Mouse (Mus musculus): Measurements from ENCODE around the gene Pdpn. TPM values are rescaled to one million over a fixed set of nuclear protein-coding genes. Genes with fewer than 3 reads are reported as not detected.

The Pdpn gene
- total and polyA plus RNA-seq, 3 experiments = not detected

GRCm38 (mm10) chr4:143279661-143280060 is 19.7 kb downstream of the Pdpn start:
- no peaks in the 10 kb centered on the region for H3K36me3 ChIP-seq (replicated peaks in 1 of 2; ENCODE audit: control insufficient read depth in 1 of 2, insufficient read depth in 1 of 2, low read length in 1 of 2)

GRCm38 (mm10) chr4:143279016-143279415 is 20.3 kb downstream of the Pdpn start:
- Histone ChIP-seq H3K27ac (ENCODE audit: insufficient read depth, low read depth) (no peak overlapping the region), H3K27me3 (replicated peaks) (peaks cover 6% of the 10 kb centered on the region), H3K9me3 (replicated peaks; ENCODE audit: low read length) (peaks cover 14% of the 10 kb centered on the region), H3K36me3 (replicated peaks in 1 of 2; ENCODE audit: control insufficient read depth in 1 of 2, insufficient read depth in 1 of 2, low read length in 1 of 2) (no peaks in the 10 kb centered on the region), H3K4me2 (ENCODE audit: insufficient read depth, low read depth, poor library complexity, severe bottlenecking) (no peak overlapping the region), H3K79me2 (replicated peaks; ENCODE audit: control insufficient read depth, extremely low read depth, insufficient read depth, poor library complexity, severe bottlenecking) (no peaks in the 10 kb centered on the region), H3K4me1 (ENCODE audit: control insufficient read depth in 1 of 2, insufficient read depth in 2 of 2) (no peaks in the 10 kb centered on the region), H3K4me3 (replicated peaks in 1 of 3; ENCODE audit: low read depth in 2 of 3, low read length in 2 of 3, poor library complexity in 1 of 3) (no peak overlapping the region), H3K9ac (ENCODE audit: insufficient read depth, low read depth) (no peak overlapping the region)
- TF ChIP-seq ZKSCAN1 (IDR thresholded peaks at IDR 0.05; ENCODE audit: borderline replicate concordance, low read depth, low read length) (no peak), IRF4 (IDR thresholded peaks at IDR 0.05; ENCODE audit: low read depth, low read length) (no peak), USF2 (conservative IDR thresholded peaks at IDR 0.05; ENCODE audit: low read depth, low read length) (no peak), JUND (conservative IDR thresholded peaks at IDR 0.05; ENCODE audit: low read depth, low read length) (no peak), RCOR1 (conservative IDR thresholded peaks at IDR 0.05; ENCODE audit: low read depth, low read length) (no peak), MAX (IDR thresholded peaks at IDR 0.05; ENCODE audit: low read length) (no peak), TCF12 (IDR thresholded peaks at IDR 0.05; ENCODE audit: low read depth, low read length) (no peak), JUN (IDR thresholded peaks at IDR 0.05; ENCODE audit: insufficient read depth, low read depth, low read length) (no peak), POLR2AphosphoS2 (IDR thresholded peaks at IDR 0.05; ENCODE audit: low read depth, low read length) (no peak), BHLHE40 (IDR thresholded peaks at IDR 0.05; ENCODE audit: low read depth, low read length) (no peak)
- no peak for DNase-seq (ENCODE audit: extremely low read depth)
- dilution Hi-C loops (cut with MboI; ENCODE audit: extremely low pct_ligation_motif_present, extremely low pct_unique_long_range_greater_than_20kb, low sequenced_read_pairs) = no loop called here
- in situ Hi-C loops (cut with MboI; ENCODE audit: low pct_ligation_motif_present, low pct_unique_long_range_greater_than_20kb, low sequenced_read_pairs) = no loop called here

More at GRCm38 (mm10) chr4:143279661-143280060, 19.7 kb downstream of the Pdpn start:
- TF ChIP-seq UBTF (IDR thresholded peaks at IDR 0.05; ENCODE audit: low read depth, low read length) (no peak), USF2 (conservative IDR thresholded peaks at IDR 0.05; ENCODE audit: low read depth, low read length) (no peak), ZMIZ1 (IDR thresholded peaks at IDR 0.05; ENCODE audit: low read depth, low read length) (no peak), SIN3A (IDR thresholded peaks at IDR 0.05; ENCODE audit: low read length) (no peak), MEF2A (IDR thresholded peaks at IDR 0.05; ENCODE audit: borderline replicate concordance, low read depth, low read length) (no peak), MAX (IDR thresholded peaks at IDR 0.05; ENCODE audit: low read length) (no peak), ELF1 (IDR thresholded peaks at IDR 0.05; ENCODE audit: low read depth, low read length) (no peak), SMC3 (IDR thresholded peaks at IDR 0.05; ENCODE audit: low read depth, low read length) (no peak), ZNF384 (IDR thresholded peaks at IDR 0.05; ENCODE audit: low read depth, low read length) (no peak), NRF1 (IDR thresholded peaks at IDR 0.05; ENCODE audit: low read depth, low read length) (no peak), TBP (conservative IDR thresholded peaks at IDR 0.05; ENCODE audit: low read depth, low read length) (no peak), POLR2A (IDR thresholded peaks at IDR 0.05; ENCODE audit: low read depth, low read length) (no peak), E2F4 (IDR thresholded peaks at IDR 0.05; ENCODE audit: insufficient replicate concordance, low read depth, low read length) (no peak), MAZ (IDR thresholded peaks at IDR 0.05; ENCODE audit: low read depth, low read length) (no peak), KAT2A (IDR thresholded peaks at IDR 0.05; ENCODE audit: insufficient replicate concordance, low read length) (no peak), GABPA (IDR thresholded peaks at IDR 0.05; ENCODE audit: insufficient replicate concordance, low read depth, low read length) (no peak), USF1 (IDR thresholded peaks at IDR 0.05; ENCODE audit: low read depth, low read length) (no peak)
- no peak overlapping the region for H3K27ac ChIP-seq (ENCODE audit: insufficient read depth, low read depth)
- no peak for DNase-seq (ENCODE audit: extremely low read depth)
- no peaks in the 10 kb centered on the region for H3K79me2 ChIP-seq (replicated peaks; ENCODE audit: control insufficient read depth, extremely low read depth, insufficient read depth, poor library complexity, severe bottlenecking)
- H3K9ac ChIP-seq (ENCODE audit: insufficient read depth, low read depth) = no peak overlapping the region
- in situ Hi-C loops (cut with MboI; ENCODE audit: low pct_ligation_motif_present, low pct_unique_long_range_greater_than_20kb, low sequenced_read_pairs) (no loop called here), dilution Hi-C loops (cut with MboI; ENCODE audit: extremely low pct_ligation_motif_present, extremely low pct_unique_long_range_greater_than_20kb, low sequenced_read_pairs) (no loop called here)
- H3K4me3 ChIP-seq (replicated peaks in 1 of 3; ENCODE audit: low read depth in 2 of 3, low read length in 2 of 3, poor library complexity in 1 of 3) = no peak overlapping the region
- H3K9me3 ChIP-seq (replicated peaks; ENCODE audit: low read length) = peaks cover 14% of the 10 kb centered on the region
- H3K27me3 ChIP-seq (replicated peaks) = peaks cover 6% of the 10 kb centered on the region
- H3K4me2 ChIP-seq (ENCODE audit: insufficient read depth, low read depth, poor library complexity, severe bottlenecking) = no peak overlapping the region
- no peaks in the 10 kb centered on the region for H3K4me1 ChIP-seq (ENCODE audit: control insufficient read depth in 1 of 2, insufficient read depth in 2 of 2)
